Comparison of ENCODE assay signal across 28 mouse cellular contexts in the genomic region with DNA sequence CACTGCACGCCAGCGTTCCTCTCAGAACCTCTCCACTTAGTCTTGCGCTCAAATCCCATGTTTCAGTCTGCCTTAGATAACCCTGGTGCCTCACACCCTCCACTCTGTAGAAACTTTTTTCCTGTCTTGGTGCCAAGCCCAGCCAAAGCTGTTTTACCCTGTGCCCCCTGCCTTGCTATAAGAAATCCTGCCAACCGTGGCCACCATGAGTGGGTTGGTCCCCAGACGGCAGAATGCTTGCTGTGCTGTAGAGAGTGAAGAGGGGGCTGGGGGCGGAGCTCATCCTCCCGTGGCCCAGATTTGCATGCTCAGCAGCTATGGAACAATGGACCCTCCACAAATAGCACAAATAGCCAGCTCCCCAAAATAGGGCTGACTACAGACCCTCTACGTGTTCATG. TPM values are rescaled to one million over a fixed set of nuclear protein-coding genes. Genes with fewer than 3 reads are reported as not detected.
DNase-seq lines count a peak whose midpoint lies in the region; ATAC-seq lines count a peak whose summit lies in the region.
"Had no signal": no experiment of that assay in that cellular context is flagged by ENCODE, and none has a peak within 500 bp of the region (broad histone marks: within the 10 kb centered on the region; RNA-seq: fewer than 3 reads in every experiment).

No protein-coding gene starts in this region.

- peak overlapping the region; percentile 40; the same call in 1 of the 2 replicates for H3K27ac ChIP-seq in embryonic facial prominence, embryonic 13.5 days
- H3K27ac ChIP-seq: heart, embryonic 10.5 days; hindbrain, postnatal 0 days; left cerebral cortex, adult 2 months; midbrain, embryonic 12.5 days had no signal

- intact Hi-C loops in gastrocnemius, postnatal 14 days (cut with DNase I; ENCODE audit: low total_unique reads) = no loop called here

- peak; percentile 2 for DNase-seq in gastrocnemius, postnatal 14 days
- DNase-seq in gastrocnemius, adult 18-20 months (ENCODE audit: low spot score) = no peak
- peak; percentile 8 for DNase-seq in lung, postnatal 10 days
- no peak for DNase-seq in lung, postnatal 36 days
- peak; percentile 14 for DNase-seq in Muller cell, postnatal 12 days (ENCODE audit: inconsistent ontology term)
- no peak for DNase-seq in liver
- DNase-seq: adrenal gland, adult 8-10 months; cerebellum, adult 8-10 months; gastrocnemius, postnatal 36 days; heart, postnatal 4 days; layer of hippocampus, adult 9-11 months; left cerebral cortex, postnatal 4 days; liver, postnatal 0 days; thymus, adult 18-20 months; thymus, postnatal 4 days had no signal

- H3K4me3 ChIP-seq in embryonic facial prominence, embryonic 13.5 days = no peak overlapping the region
- H3K4me3 ChIP-seq: heart, embryonic 10.5 days; left cerebral cortex, adult 2 months; midbrain, embryonic 12.5 days had no signal

- WGBS in embryonic facial prominence, embryonic 13.5 days = 61% methylated on average over 8 of the region's 8 CpGs

- H3K9me3 ChIP-seq in embryonic facial prominence, embryonic 13.5 days = no peaks in the 10 kb centered on the region
- H3K9me3 ChIP-seq: G1E; heart, embryonic 10.5 days; midbrain, embryonic 12.5 days had no signal

- H3K4me1 ChIP-seq in embryonic facial prominence, embryonic 13.5 days = peaks cover 51% of the 10 kb centered on the region

- no peak overlapping the region for H3K4me2 ChIP-seq in embryonic facial prominence, embryonic 13.5 days
- H3K4me2 ChIP-seq: midbrain, embryonic 12.5 days had no signal

- H3K36me3 ChIP-seq in embryonic facial prominence, embryonic 13.5 days = peaks cover 11% of the 10 kb centered on the region
- H3K36me3 ChIP-seq: G1E; heart, embryonic 10.5 days; midbrain, embryonic 12.5 days had no signal

- 0 out of 2 replicates have a peak, but pooled peaks have one; percentile 23 for ATAC-seq in embryonic facial prominence, embryonic 13.5 days (ENCODE audit: insufficient number of reproducible peaks, insufficient read depth, low FRiP score, low TSS enrichment, low read depth)
- no peak for ATAC-seq in granulocyte monocyte progenitor cell, adult 5-6 weeks (replicated peaks; ENCODE audit: poor library complexity, severe bottlenecking)
- ATAC-seq: hindbrain, postnatal 0 days; intestine, embryonic 16.5 days; lung, postnatal 0 days had no signal

- H3K9ac ChIP-seq in embryonic facial prominence, embryonic 13.5 days = no peak overlapping the region
- H3K9ac ChIP-seq: liver, postnatal 0 days; midbrain, embryonic 12.5 days had no signal

- H3K27me3 ChIP-seq in embryonic facial prominence, embryonic 13.5 days = no peaks in the 10 kb centered on the region

RNA-seq across cellular contexts. Expression of gene Alx4, which starts 41.5 kb away (rescaled TPM):
- total RNA-seq in gastrocnemius, postnatal 14 days (2021) = under 1 TPM; 0.40 to 0.51 TPM
- total RNA-seq in gastrocnemius, adult 18-20 months (2021) = under 1 TPM; 0.25 to 0.31 TPM
- polyA plus RNA-seq in embryonic facial prominence, embryonic 13.5 days (2015; fragmentation: Nextera tagmentation; extraction: Ambion mirVana) = 29.3 and 34.1 TPM in 2 replicates
- not detected in 2 replicates for total RNA-seq in granulocyte monocyte progenitor cell, adult 5-6 weeks (2014; fragmentation: Nextera tagmentation)
- not detected in 2 replicates for total RNA-seq in granulocyte monocyte progenitor cell, adult 5-6 weeks (2017)
- total RNA-seq: liver, adult 2 months; megakaryocyte progenitor cell, adult 5-6 weeks; monocyte, adult 5-6 weeks had no signal
- polyA plus RNA-seq: G1E; liver, adult 2 months; liver, postnatal 0 days; lung, postnatal 0 days; small intestine, adult 2 months had no signal

Comparison
In these comparisons a context has a peak if more than half of its experiments do, and no peak if none do; other contexts are left out.
1. DNase-seq: peak in gastrocnemius, postnatal 14 days (single experiment), lung, postnatal 10 days (single experiment) and Muller cell, postnatal 12 days (single experiment); none in gastrocnemius, adult 18-20 months (single experiment), lung, postnatal 36 days (single experiment) and liver (single experiment).